Mouse (Mus musculus): ENCODE data around the gene Igsf10.
"Not testable (repeated sequence)": the region's sequence is repeated elsewhere in the genome, so short reads cannot be mapped to it uniquely, and the experiment has no call there.

The Igsf10 gene

GRCm38 (mm10) chr3:59344065-59344905 is at the start of gene Igsf10:
Gene Igsf10, minus strand, starts transcription at chr3:59344394.
- in situ Hi-C loops (cut with MboI; ENCODE audit: unreplicated experiment in 2 of 2), result no loop called here

- in situ Hi-C loops (cut with MboI; ENCODE audit: unreplicated experiment in 2 of 2), result no loop called here
Measured at GRCm38 (mm10) chr3:59385553-59385952, 41.4 kb upstream of the Igsf10 start.

- in situ Hi-C loops (cut with MboI; ENCODE audit: unreplicated experiment in 2 of 2), result no loop called here
Measured at GRCm38 (mm10) chr3:59385000-59385399, 40.8 kb upstream of the Igsf10 start.

GRCm38 (mm10) chr3:59384321-59384720 is 40.1 kb upstream of the Igsf10 start:
- in situ Hi-C loops (cut with MboI; ENCODE audit: unreplicated experiment in 2 of 2), result no loop called here

- in situ Hi-C loops (cut with MboI; ENCODE audit: unreplicated experiment in 2 of 2), result not testable (repeated sequence)
Measured at GRCm38 (mm10) chr3:59378791-59379190, 34.6 kb upstream of the Igsf10 start.

GRCm38 (mm10) chr3:59361895-59362294 is 17.7 kb upstream of the Igsf10 start:
- in situ Hi-C loops (cut with MboI; ENCODE audit: unreplicated experiment in 2 of 2), result no loop called here

- in situ Hi-C loops (cut with MboI; ENCODE audit: unreplicated experiment in 2 of 2), result no loop called here
Measured at GRCm38 (mm10) chr3:59360102-59360501, 15.9 kb upstream of the Igsf10 start.

GRCm38 (mm10) chr3:59354156-59354555 is 10.0 kb upstream of the Igsf10 start:
- in situ Hi-C loops (cut with MboI; ENCODE audit: unreplicated experiment in 2 of 2), result no loop called here

- in situ Hi-C loops (cut with MboI; ENCODE audit: unreplicated experiment in 2 of 2), result no loop called here
Measured at GRCm38 (mm10) chr3:59351768-59352167, 7.6 kb upstream of the Igsf10 start.

GRCm38 (mm10) chr3:59343026-59343425 is 1.2 kb downstream of the Igsf10 start:
- in situ Hi-C loops (cut with MboI; ENCODE audit: unreplicated experiment in 2 of 2), result no loop called here

- in situ Hi-C loops (cut with MboI; ENCODE audit: unreplicated experiment in 2 of 2), result no loop called here
Measured at GRCm38 (mm10) chr3:59341647-59342427, 2.4 kb downstream of the Igsf10 start.

- in situ Hi-C loops (cut with MboI; ENCODE audit: unreplicated experiment in 2 of 2), result loop anchor here in 1 of 2 experiments (10.0 kb wide), 1 partner anchor 154 kb away; no protein-coding TSS in a partner anchor
Measured at GRCm38 (mm10) chr3:59328526-59328925, 15.7 kb downstream of the Igsf10 start.

GRCm38 (mm10) chr3:59321278-59321876 is 22.8 kb downstream of the Igsf10 start:
- in situ Hi-C loops (cut with MboI; ENCODE audit: unreplicated experiment in 2 of 2), result loop anchor here (5.0 to 10.0 kb wide), 5 partner anchors 147 to 741 kb away; no protein-coding TSS in a partner anchor

- in situ Hi-C loops (cut with MboI; ENCODE audit: unreplicated experiment in 2 of 2), result loop anchor here in 1 of 2 experiments (10.0 kb wide), 1 partner anchor 111 kb away; no protein-coding TSS in a partner anchor
Measured at GRCm38 (mm10) chr3:59316077-59316476, 28.1 kb downstream of the Igsf10 start.

GRCm38 (mm10) chr3:59312610-59313009 is 31.6 kb downstream of the Igsf10 start:
- in situ Hi-C loops (cut with MboI; ENCODE audit: unreplicated experiment in 2 of 2), result loop anchor here in 1 of 2 experiments (10.0 kb wide), 1 partner anchor 108 kb away; no protein-coding TSS in a partner anchor

GRCm38 (mm10) chr3:59305518-59305917 is 38.7 kb downstream of the Igsf10 start:
- in situ Hi-C loops (cut with MboI; ENCODE audit: unreplicated experiment in 2 of 2), result no loop called here

- in situ Hi-C loops (cut with MboI; ENCODE audit: unreplicated experiment in 2 of 2), result no loop called here
Measured at GRCm38 (mm10) chr3:59304944-59305343, 39.2 kb downstream of the Igsf10 start.

GRCm38 (mm10) chr3:59297653-59298052 is 46.5 kb downstream of the Igsf10 start:
- in situ Hi-C loops (cut with MboI; ENCODE audit: unreplicated experiment in 2 of 2), result no loop called here

GRCm38 (mm10) chr3:59296563-59297130 is 47.5 kb downstream of the Igsf10 start:
- in situ Hi-C loops (cut with MboI; ENCODE audit: unreplicated experiment in 2 of 2), result no loop called here
